Mouse (Mus musculus): ENCODE data around the gene Gtpbp4.

DNA sequence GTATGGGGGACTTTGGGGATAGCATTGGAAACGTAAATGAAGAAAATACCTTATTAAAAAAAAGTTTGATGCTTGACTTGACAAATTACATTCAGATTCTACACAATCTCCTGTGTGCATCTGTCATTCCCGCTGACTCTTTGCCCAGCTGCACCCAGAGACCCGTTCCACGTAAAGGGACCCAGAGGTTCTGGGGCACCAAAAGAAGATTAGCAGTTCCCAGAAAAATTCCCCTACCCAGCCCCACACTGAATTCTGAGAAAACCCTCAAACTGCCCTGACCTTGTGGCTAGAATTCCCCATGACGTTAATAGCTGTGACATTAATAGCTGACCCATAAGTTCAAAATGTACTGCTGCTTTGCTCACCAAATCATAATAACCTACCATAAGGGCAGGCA is 30.7 kb downstream of the Gtpbp4 start:
- no peak for TF ChIP-seq POLR2A (IDR thresholded peaks at IDR 0.05; ENCODE audit: insufficient read length, low read depth)
- no peak for TF ChIP-seq MYOG (IDR thresholded peaks at IDR 0.05; ENCODE audit: control insufficient read depth in 1 of 3, insufficient read depth in 1 of 3, insufficient read length in 2 of 3, low read depth in 2 of 3)
- TF ChIP-seq MAX (IDR thresholded peaks at IDR 0.05; ENCODE audit: low read depth): no peak
- TF ChIP-seq CEBPB (IDR thresholded peaks at IDR 0.05; ENCODE audit: insufficient read depth, poor library complexity, severe bottlenecking): no peak
- no peak for TF ChIP-seq MYOD1 (IDR thresholded peaks at IDR 0.05; ENCODE audit: control insufficient read depth in 1 of 3, insufficient read length in 2 of 3, low read depth in 2 of 3)
- no peak for TF ChIP-seq POLR2AphosphoS2 (IDR thresholded peaks at IDR 0.05; ENCODE audit: insufficient read length, low read depth)
- no peak for TF ChIP-seq TCF3 (IDR thresholded peaks at IDR 0.05; ENCODE audit: insufficient read length, low read depth)
